Mouse (Mus musculus) cerebellum, postnatal 14 days (tissue): Measurements from ENCODE around the gene Gsk3a.
A peak's percentile ranks its signal among the peaks of the same experiment; 100 is the strongest.

Source experiments
- DNase-seq, 2 experiments: peaks; one replicate each; pipeline ENCODE4 v3.0.0; 2021; ENCODE audit warnings: mixed read lengths in 2 of 2

The Gsk3a gene

DNA sequence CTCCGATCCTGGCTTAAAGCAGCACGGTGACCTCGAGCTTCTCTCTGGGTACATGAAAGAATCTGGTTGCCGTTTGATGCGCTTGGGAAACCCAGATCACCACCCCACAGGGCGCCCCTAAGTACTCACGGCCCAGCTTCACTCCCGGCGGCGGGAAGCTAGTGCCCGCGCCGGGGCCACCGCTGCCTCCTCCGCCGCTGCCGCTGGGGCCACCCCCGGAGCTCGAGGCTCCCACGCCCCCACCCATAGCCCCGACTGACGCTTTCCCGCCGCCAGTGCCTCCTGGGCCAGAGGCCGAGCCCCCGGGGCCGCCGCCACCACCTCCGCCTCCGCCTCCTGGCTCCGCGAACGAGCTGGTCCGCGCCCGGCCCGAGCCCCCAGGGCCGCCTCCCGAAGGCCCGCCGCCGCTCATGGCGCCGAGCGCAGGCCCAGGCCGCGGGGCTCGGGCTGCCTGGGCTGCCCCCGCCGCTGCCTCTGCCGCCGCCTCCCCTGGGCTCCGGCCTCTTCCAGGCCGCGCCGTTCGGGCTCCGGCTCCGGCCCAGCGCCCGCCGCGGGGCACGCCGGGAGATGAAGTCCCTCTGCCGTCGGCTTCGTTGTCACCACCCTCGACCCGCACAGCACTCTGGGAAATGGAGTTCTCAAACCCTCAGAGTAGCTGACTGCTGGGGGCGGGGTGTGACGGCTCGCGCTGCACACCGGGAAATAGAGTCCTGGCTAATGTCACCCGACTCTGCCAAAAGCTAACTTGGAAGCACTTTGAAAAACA, at the start of gene Gsk3a:
TSS of gene Gsk3a (minus strand) at position 603 of the 766 bp plus-strand sequence.
- peak; percentile 99 for DNase-seq

DNA sequence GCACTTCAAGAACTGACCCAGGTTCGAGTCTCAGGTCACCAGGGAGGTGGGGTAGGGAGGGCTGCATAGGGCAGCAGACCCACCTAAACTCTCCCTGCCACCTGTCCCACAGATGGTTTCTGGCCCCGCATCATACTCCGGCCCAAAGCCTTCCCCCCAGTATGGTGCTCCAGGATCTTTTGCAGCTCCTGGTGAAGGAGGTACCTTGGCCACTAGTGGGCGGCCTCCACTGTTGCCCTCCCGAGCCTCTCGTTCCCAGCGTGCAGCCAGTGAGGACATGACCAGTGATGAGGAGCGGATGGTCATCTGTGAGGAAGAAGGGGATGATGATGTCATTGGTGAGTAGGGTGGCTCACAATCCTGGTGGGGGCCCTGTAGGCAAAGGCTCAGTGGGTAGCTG, 49.3 kb upstream of the Gsk3a start:
- DNase-seq: no peak

DNA sequence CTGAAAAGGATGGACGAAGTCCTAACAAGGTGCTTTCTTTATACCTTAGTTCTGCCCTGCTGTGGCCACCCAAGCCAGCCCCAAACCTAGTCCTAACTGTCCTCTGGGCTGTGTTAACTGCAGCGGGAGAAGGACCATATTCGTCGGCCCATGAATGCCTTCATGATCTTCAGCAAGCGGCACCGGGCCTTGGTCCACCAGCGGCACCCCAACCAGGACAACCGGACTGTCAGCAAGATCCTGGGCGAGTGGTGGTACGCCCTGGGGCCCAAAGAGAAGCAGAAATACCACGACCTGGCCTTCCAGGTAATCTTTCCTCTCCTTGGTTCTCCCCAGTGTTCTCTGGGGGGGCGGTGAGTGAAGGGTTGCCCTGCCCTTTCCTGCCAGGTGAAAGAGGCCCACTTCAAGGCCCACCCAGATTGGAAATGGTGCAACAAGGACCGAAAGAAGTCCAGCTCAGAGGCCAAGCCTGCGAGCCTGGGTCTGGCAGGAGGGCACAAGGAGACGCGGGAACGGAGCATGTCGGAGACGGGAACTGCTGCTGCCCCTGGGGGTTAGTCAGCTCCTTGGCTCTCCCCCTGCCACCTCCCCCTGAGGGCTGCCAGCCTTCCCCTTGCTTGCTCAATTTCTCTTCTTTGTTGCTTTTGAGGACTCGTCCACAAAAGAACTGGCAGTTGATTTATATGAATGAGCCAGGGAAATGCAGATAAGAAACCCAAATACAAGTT, 48.0 kb upstream of the Gsk3a start:
- no peak for DNase-seq

DNA sequence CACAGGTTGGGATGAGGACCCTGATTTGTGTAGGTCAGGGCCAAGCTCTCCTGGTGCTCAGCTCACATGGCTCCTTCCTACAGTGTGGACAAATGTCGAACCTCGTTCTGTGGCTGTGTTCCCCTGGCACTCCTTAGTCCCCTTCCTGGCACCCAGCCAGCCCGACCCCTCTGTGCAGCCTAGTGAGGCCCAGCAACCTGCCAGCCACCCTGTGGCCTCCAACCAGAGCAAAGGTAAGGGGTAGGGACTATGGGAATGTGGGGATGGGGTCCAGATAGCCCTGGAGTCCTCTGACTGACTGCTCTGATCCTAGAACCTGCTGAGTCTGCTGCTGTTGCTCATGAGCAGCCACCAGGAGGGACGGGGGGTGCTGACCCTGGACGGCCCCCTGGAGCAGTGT, 47.1 kb upstream of the Gsk3a start:
- peak; percentile 49 to 70 for DNase-seq

DNA sequence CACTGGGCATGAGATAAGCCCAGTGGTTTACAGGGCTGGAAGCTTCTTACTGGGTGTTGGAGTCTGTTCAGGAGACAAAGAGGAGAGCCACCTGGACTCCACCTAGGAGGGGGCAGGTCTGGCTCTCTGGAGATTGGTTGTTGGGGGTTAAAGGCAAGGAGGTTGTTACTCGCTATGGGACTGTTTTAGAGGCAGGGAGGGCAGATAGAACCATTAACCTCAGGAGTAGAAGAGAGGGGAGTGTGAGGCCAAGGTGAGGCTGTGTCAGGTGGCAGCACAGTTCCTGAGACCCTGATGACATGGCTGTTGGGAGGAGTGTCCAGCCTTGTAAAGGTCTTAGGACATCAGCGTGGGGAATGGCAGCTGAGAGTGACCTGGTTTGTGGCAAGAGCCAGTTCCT, 46.5 kb upstream of the Gsk3a start:
- peak in 1 of 2 experiments; percentile 31 for DNase-seq

DNA sequence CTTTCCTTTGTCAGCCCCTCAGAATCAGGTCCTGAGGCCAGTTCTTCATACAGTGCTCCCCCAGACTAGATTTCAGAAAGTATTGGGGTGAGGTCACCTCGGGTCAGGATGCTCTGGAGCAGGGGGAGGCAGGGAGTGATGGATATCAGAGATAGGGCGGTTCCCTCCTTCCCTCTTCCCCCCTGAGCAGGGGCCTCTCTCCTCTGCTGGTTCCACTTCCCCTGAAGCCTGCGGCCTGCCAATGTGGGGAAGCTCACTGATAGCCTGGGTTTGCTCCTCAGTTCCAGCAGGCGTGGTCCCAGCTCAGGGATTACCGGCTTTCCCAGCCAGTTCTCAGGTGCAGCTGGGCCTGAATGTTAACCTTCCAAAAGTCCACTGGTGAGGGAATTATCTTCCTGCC, 46.0 kb upstream of the Gsk3a start:
- peak in 1 of 2 experiments; percentile 34 for DNase-seq

DNA sequence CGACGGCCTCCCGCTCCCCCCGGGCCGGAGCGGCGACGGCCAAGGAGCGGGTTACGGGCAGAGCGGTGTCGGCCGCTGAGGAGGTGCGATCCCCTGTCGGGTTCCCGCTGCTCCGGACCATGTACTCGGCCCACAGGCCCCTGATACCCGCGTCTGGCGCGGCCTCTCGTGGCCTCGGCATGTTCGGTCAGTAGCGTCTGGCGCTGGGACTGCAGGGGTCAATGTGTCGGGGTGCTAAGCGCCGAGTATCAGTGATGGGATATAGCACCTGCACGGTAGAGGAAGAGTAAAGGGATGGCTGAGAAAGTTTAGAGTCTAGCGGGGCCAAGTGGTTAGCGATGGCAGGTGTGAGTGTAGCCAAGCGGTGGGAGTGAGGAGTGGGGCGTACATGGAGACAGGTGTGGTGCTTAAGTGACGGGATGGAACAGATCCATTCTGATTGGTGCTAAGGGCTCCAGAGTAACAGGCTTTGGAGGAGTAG, 45.1 kb upstream of the Gsk3a start:
- DNase-seq: peak; percentile 63 to 68

DNA sequence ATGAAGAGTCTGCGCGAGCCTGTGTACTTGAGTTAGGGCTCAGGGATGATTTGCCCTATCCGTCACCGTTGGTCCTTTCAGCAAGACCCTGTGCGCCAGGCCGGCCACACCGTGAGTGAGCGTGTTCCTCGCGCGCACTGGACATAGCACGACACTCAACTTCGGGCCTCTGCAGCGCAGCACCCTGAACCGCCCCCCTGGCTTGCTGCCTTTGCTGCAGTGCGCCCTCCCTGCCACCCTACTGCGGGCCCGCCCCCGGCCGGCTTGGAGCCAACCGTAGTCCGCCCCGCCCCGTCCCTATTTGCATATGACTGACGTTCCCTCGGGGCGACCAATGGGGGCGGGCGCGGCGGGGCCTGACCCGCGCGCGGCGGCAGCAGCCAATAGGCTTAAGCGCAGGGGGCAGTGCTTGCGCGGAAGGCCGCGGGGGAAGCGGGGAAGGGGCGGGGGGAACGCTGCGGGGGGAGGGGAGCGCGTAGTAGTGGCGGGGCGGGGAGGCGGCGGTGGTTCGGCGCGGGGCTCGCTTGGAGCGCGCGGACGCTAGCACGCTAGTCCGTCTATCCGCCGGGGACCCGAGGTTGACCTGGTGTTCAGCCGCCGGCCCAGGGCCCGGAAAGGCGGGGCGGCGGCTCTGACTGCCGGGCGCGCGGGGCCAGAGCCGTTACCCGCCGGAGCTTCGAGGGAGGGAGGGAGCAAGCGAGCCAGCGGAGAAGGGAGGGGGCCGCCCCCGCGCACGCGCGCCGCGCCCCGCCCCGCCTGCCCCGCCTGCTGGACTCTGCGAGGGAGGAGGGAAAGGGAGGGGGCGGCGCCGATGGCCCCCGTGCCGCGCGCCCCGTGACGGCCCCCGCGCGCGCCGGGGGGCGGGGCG, 44.3 kb upstream of the Gsk3a start:
- DNase-seq: peak; percentile 98

DNA sequence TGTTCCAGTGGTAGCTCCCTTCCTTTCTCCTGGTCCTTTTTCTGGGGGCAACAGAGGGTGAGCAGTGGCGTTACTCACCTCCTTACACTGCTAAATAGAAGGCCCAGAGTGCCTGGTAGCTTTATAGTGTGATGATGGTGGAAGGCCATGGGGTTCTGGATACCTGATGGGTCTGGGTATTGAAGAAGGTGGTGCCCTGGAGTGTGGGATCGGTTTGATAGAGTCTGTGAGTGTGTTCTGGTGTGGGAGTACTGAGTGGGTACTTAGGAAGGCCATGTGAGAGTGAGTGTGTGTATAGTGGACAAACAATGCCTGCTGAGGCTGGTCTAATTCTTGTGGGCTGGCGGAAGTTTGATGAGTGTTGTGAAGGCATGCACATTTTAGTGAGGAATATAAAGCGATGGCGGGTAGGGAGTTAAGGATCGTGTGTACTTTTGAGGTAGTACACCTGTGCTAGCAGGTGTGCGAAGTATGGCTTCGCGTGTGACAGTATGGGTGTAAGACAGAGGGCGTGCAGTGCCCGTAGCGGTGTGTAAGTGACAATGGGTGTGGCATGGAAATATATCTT, 43.6 kb upstream of the Gsk3a start:
- DNase-seq: no peak

DNA sequence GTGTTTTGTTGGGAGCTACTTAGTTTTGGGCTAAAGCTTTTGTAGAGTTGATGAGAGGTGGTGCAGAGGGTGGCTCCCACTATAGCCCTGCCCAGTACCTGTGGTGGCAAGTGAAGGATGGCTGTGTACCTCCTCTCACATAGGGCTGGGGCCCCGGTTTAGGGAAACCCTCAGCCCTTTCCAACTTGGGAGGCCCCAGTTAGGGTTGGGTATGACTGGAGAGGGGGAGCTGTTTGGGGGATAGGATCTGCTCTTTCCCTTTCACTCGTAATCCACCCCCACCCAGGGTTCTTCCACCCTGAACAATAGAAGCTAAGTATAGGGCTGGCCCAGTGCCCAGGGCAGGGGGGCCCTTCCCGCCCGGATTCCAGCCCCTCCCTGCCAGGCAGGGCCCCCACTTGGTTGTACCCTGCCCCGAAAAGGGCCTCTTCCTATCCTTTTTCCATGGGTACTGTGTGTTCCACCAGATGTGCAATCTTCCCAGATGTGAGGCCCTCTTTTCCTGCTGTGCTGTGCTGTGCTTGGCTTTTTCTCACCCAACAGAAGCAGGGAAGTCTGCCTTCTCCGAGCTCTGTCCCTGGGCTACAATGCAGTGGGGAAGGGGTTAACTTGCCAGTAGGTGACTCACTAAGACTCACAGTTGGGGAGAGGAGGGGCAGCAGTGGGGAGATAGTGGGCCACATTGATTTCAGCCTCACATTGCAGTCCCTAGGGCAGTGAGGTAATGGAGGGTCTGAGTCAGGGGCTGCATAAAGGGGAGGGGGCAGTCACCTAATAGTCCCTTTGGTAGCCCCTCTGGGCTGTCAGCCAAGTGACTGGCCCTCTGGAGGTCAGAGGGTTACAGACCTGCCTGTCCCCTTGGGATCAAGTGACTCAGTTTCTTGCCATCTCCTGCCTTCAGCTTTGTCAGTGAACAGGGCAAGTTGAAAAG, 42.5 kb upstream of the Gsk3a start:
- DNase-seq: peak; percentile 54 to 60

DNA sequence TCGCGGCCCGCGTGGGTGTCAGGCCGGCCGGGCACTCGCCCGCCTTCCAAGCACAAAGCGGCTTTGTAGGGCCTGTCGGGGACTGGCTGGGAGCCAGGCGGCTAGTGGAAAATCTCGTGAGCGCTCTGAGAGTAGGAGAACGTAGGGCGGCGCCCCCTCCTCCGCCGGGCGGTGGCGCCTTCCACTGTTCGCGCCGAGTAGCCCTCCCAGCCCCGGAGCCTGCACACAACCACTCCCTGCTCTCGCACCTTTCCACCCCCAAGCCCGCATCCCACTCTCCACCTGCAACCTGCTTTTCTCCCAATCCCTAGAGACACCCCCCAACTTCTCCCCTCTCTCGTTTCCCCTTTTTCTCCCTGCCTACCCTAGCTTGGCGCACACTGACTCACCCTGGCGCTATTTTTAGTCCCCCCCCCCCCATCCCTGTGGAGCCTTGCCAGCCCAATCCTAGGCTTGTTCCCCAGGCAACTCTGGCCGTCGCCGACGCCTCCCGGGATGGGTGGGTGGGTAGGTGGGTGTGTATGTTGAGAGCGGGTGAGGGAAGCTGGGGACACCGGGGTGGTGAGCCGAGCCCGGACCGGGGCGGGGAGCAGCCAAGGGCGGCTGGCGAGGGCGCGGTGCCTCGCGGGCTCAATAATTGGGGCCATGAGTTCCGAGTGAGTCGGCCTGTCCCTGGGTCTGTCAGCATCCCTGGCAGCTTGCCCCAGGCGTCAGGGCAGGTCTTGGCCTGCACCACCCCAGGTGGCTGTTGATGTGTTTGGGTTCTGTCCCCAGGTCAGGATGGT, 41.6 kb upstream of the Gsk3a start:
- peak; percentile 94 to 96 for DNase-seq

DNA sequence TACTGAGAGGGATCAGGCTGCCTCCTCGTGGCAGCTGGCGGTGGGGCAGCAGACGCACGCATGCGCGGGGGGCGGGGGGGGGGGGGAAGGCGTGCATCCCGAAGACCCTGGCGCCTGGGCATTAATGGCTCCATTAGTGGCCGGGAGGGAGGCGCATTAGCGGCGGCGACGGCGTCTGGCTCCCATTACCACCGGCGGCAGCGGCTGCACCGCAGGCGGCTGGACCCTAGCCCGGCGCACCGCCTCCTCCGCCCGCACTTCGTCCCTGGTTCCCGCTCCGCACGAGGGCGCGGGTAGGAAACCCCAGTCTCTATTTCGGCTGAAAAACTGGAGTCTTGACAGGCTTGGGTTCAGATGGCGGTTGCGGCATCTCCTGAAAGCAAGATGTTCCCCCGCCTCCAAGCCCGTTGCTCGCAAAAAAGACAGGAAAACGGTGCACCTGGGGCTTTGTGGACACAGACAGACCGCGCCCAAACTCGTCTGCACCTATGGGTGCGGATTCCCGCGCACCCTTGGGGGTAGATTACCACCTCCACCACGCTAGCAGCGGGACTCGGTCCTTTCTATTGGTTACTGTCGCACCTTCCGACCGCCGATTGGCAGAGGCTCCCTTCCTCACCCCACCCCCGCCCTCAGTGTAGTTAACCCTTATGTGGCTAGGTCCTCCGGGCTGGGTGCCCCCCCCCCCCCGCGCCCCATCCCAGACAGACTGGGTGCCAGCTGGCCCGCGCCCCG, 40.9 kb upstream of the Gsk3a start:
- peak; percentile 87 to 88 for DNase-seq

DNA sequence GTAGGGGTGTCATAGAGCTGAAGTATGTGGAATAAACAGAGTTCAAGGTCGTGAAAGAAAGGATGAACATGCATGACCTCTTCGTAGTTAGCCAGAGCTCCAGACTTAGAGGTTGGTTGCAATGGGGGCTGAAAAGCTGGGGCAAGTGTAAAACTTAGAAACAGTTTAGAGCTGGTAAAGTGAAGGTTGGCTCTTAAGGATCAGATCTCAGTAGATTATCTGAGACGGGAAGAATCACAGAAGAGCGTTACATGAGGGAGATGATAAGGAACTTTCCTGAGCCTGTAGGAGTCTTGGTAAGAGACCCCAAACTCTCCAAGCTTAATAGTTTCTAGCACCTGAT, 40.3 kb upstream of the Gsk3a start:
- no peak for DNase-seq

DNA sequence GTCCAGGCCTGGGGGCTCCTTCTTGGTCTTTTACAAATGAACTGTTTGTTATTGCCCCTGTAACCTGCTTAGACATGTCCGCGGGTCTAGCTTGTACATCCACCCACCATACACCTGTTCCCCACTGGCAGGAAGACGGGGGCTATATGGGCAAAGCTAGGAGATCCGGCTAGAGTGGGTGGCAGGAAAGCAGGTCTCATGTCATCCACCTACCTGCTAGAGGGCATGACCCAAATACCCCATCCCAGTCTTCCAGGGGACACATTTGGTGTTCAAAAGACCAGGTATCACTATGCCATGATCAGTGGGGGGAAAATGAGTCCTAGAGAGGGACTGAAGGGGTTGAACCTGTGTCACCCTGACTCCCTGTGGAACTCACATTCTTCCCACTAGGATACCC, 39.8 kb upstream of the Gsk3a start:
- no peak for DNase-seq

DNA sequence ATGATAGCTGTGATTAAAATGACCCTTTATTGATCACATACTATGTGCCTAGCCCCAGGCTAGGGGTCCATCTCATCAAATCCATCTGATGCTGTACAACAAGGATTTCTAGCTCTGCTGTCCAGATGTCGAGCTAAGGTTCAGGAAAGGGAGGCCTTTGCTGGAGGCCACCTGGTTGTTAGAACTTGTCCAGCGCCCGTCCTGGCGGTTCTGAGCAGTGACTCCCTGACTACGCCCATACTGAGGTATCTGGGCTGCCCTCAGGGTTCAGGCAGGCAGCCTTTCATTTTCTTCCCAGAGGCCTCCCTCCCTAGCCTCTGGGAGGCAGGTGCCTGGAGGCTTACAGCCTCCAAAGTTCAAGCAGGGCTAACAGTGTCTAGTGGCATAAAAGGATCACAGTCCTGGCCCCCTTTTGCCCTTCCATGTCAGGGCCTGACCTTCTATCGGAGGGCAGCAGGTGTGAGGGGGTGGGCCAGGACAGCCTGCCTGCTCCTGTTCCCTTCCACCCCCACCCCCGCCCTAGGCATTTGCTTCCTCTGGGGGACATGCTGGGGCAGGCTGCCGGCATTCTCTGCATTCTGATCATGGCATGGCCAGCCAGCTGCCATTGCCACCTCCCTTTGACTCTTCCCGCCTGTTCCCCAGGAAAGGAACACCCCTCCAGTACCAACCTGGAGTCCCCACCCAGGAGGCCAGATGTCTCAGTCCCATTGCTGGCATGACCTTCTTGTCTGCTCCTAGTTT, 38.1 kb upstream of the Gsk3a start:
- no peak for DNase-seq

DNA sequence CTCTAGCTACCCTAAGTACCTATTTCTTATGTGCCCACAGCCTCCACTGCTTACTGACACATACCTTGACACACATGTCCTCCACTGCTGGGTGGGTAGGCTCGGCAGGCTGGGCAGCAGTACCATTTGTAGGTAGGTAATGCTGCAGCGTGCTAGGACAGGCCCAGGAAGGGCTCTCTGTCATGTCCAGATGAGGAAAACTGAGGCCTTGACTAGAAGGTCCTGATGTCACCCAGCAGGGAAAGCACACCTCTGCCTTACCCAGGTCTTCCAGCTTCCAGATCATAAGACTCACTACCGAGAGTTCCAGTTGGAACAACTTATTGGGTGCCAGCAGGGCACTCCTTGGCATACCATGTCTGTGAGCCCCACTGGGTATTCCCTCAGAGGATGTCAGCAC, 37.3 kb upstream of the Gsk3a start:
- DNase-seq: no peak

DNA sequence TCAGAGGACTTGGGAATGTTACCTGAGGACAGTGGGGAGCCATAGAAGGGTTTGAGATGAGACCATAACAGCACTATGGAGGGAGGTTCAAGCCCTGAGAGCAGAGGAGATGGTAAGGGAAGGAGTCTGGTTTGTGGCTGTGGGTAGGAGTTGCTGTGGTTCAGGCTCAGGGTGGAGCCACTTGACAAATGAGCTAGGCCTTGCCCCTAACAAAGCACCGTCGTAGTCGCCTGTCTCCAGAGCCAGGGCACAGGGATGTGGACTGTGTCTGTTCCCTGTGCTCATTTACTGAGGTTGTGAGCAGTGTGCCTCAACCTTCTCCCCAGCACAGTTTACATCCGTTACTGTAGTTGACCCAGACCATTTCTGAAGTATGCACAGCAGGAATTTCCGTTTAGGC, 36.9 kb upstream of the Gsk3a start:
- no peak for DNase-seq

DNA sequence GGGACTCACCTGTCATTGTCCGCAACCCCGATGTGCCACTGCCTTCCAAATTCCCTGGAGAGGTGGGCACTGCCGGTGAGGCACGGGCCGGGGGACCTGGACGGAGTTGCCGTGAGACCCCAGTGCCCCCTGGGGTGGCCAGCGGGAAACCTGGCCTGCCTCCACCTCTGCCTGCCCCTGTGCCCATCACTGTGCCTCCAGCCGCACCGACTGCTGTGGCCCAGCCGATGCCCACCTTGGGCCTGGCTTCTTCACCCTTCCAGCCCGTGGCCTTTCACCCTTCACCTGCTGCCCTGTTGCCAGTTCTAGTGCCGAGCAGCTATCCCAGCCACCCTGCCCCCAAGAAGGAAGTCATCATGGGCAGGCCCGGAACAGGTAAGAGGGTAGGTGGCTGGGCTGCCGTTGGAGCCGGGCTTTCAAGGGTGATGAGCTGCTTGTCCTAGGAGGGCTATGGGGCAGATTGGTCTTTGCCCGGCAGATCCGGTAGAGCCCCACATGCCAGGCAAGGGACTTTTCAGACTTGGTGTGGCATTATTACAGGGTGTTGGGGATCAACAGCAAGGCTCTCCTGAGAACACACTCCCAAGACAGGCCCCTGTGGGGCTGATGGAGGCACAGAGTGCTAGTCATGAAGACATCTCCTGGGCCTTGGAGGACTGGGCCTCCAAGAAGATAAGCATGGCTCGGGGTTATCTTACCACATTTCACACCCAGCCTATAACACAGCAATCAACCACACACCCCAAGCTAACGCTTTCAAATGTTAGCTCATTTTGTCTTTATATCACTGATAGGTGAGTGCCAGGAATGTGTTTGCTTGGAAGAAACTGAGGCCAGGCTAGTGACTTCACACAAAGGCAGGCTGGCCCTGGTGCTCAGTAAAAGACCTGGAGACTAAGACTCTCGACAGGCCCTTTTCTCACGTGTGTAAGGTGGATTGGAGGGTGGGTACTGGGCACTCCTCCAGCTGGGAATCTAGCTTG, 35.9 kb upstream of the Gsk3a start:
- peak in 1 of 2 experiments; percentile 47 for DNase-seq
